In the genomic region with DNA sequence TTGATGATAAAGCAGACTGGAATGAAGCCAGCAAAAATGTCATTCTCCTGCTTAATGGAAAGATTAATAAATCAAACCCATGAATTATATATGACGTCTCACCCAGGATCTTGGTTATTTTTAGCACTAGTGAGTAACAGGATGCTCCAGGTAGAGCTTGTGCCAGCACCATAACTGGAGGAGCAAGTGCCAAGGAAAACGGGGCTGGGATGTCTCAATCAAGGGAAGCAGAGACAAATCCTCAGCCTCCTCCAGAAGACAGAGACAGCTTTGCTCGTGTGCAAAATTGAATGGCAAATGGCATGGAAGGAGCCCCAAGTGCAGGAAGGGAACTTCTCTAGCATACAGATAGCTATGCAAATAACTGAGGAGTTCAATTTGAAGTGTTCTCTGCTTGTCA, we compare ENCODE assay signal across 14 mouse cellular contexts.
"Had no signal": no experiment of that assay in that cellular context is flagged by ENCODE, and none has a peak within 500 bp of the region (broad histone marks: within the 10 kb centered on the region; RNA-seq: fewer than 3 reads in every experiment).

No protein-coding gene starts in this region.

- DNase-seq: gastrocnemius, postnatal 14 days; gastrocnemius, postnatal 36 days; heart, adult 11 months; heart, adult 2 months; heart, postnatal 14 days; heart, postnatal 36 days; kidney, adult 2 months; kidney, adult 9 months; kidney, postnatal 14 days; kidney, postnatal 36 days; layer of hippocampus, adult 9-11 months; layer of hippocampus, postnatal 36 days; left cerebral cortex, postnatal 4 days; lung, adult 18-20 months had no signal
